Mouse (Mus musculus): Measurements from ENCODE around the gene Kcnj11.

- TF ChIP-seq CTCF (IDR thresholded peaks at IDR 0.05): no peak
- TF ChIP-seq POLR2A (IDR thresholded peaks at IDR 0.05; ENCODE audit: insufficient read depth, low read depth, low read length): no peak
- TF ChIP-seq EP300 (IDR thresholded peaks at IDR 0.05; ENCODE audit: insufficient read depth, low read depth, low read length): no peak
Measured at GRCm38 (mm10) chr7:46084024-46084423, 16.5 kb downstream of the Kcnj11 start.
